Mouse (Mus musculus) hindbrain, embryonic 14.5 days (tissue): ENCODE measurements around the gene Erbin. TPM values are rescaled to one million over a fixed set of nuclear protein-coding genes. Genes with fewer than 3 reads are reported as not detected.

Experiments used
- ATAC-seq: fragments of 200-750 bp; cut with Nextera tagmentation; 2 replicates; pipeline ENCODE4 v1.8.0; 2017; ENCODE audit warnings: moderate number of reproducible peaks, mild to moderate bottlenecking, moderate TSS enrichment, moderate library complexity; ENCODE audit not compliant: low FRiP score
- DNase-seq: peaks from one replicate; pipeline ENCODE4 v3.0.0-alpha.2; 2015; ENCODE audit warnings: low spot score
- H3K27ac ChIP-seq: fragments of 300-500 bp; sonication (generic); 2 replicates; pipeline ENCODE4 v1.5.1; 2014; ENCODE audit warnings: mild to moderate bottlenecking, moderate library complexity
- H3K27me3 ChIP-seq: fragments of 300-500 bp; sonication (generic); 2 replicates; pipeline ENCODE4 v1.6.1; 2014; ENCODE audit warnings: mild to moderate bottlenecking, low read length, mixed read lengths; ENCODE audit not compliant: control insufficient read depth, insufficient read depth
- H3K36me3 ChIP-seq: fragments of 300-500 bp; sonication (generic); replicated peaks from 2 replicates; pipeline ENCODE4 v1.6.1; 2014; ENCODE audit not compliant: control insufficient read depth, insufficient read depth
- H3K4me1 ChIP-seq: fragments of 300-500 bp; sonication (generic); replicated peaks from 2 replicates; pipeline ENCODE4 v1.6.1; 2014; ENCODE audit warnings: antibody characterized with exemption, low read length, mixed read lengths; ENCODE audit not compliant: control insufficient read depth, insufficient read depth
- H3K4me2 ChIP-seq: fragments of 300-500 bp; sonication (generic); replicated peaks from 2 replicates; pipeline ENCODE4 v1.6.1; 2014; ENCODE audit warnings: mild to moderate bottlenecking, moderate library complexity
- H3K4me3 ChIP-seq: fragments of 300-500 bp; sonication (generic); replicated peaks from 2 replicates; pipeline ENCODE4 v1.5.1; 2014; ENCODE audit warnings: mild to moderate bottlenecking, low read length
- H3K9ac ChIP-seq: fragments of 300-500 bp; sonication (generic); 2 replicates; pipeline ENCODE4 v1.6.1; 2014
- H3K9me3 ChIP-seq: fragments of 300-500 bp; sonication (generic); 2 replicates; pipeline ENCODE4 v1.6.1; 2016; ENCODE audit warnings: low read length; ENCODE audit not compliant: control insufficient read depth
- WGBS: fragments of 180-500 bp; shearing (Covaris S2); extraction: QIAGEN DNeasy Blood & Tissue Kit; methylation state at CpG from one replicate; pipeline ENCODE4 v1.1.7; 2014; 5-methylcytosine and 5-hydroxymethylcytosine counted together
- polyA plus RNA-seq: library from polyadenylated mRNA; unstranded; fragments of >200 nt; fragmentation: Nextera tagmentation; extraction: Ambion mirVana; gene quantifications from 2 replicates; pipeline ENCODE4 v1.2.1, GENCODE M21; 2014

The Erbin gene
- polyA plus RNA-seq, 1 experiment from 2014 or later: 16.5 TPM

- Histone ChIP-seq H3K4me1 (no peaks in the 10 kb centered on the region), H3K4me3 (no peak overlapping the region), H3K27me3 (no peaks in the 10 kb centered on the region), H3K9ac (no peak overlapping the region), H3K4me2 (no peak overlapping the region), H3K9me3 (no peaks in the 10 kb centered on the region), H3K27ac (no peak overlapping the region), H3K36me3 (no peaks in the 10 kb centered on the region)
- 77% methylated on average over 2 of the region's 2 CpGs for WGBS
- DNase-seq (no peak), ATAC-seq (no peak)
Observed at GRCm38 (mm10) chr13:103955652-103956051, 35.3 kb upstream of the Erbin start.

- DNase-seq (no peak), ATAC-seq (no peak)
- 86% methylated on average over 7 of the region's 7 CpGs for WGBS
- Histone ChIP-seq H3K9me3 (no peaks in the 10 kb centered on the region), H3K4me1 (no peaks in the 10 kb centered on the region), H3K36me3 (no peaks in the 10 kb centered on the region), H3K27me3 (no peaks in the 10 kb centered on the region), H3K4me2 (no peak overlapping the region), H3K9ac (no peak overlapping the region), H3K27ac (no peak overlapping the region), H3K4me3 (no peak overlapping the region)
Observed at GRCm38 (mm10) chr13:103951393-103951792, 31.1 kb upstream of the Erbin start.

GRCm38 (mm10) chr13:103940796-103941195 lies 20.5 kb upstream of the Erbin start:
- Histone ChIP-seq H3K4me1 (no peaks in the 10 kb centered on the region), H3K27ac (no peak overlapping the region), H3K9ac (no peak overlapping the region), H3K9me3 (no peaks in the 10 kb centered on the region), H3K4me2 (no peak overlapping the region), H3K36me3 (no peaks in the 10 kb centered on the region), H3K4me3 (no peak overlapping the region), H3K27me3 (no peaks in the 10 kb centered on the region)
- DNase-seq (no peak), ATAC-seq (no peak)
- 81% methylated on average over 2 of the region's 2 CpGs for WGBS

GRCm38 (mm10) chr13:103924586-103924985 lies 4.3 kb upstream of the Erbin start:
- no peak overlapping the region for H3K4me3 ChIP-seq
- H3K9me3 ChIP-seq: no peaks in the 10 kb centered on the region
- H3K9ac ChIP-seq: no peak overlapping the region
- WGBS: 40% methylated on average over 6 of the region's 6 CpGs
- ATAC-seq: no peak
- H3K36me3 ChIP-seq: no peaks in the 10 kb centered on the region
- 0 out of 2 replicates have a peak, but pooled peaks cover 4% of the 10 kb centered on the region for H3K27me3 ChIP-seq
- no peak overlapping the region for H3K27ac ChIP-seq
- no peak overlapping the region for H3K4me2 ChIP-seq
- H3K4me1 ChIP-seq: peaks cover 10% of the 10 kb centered on the region
- peak; percentile 32 for DNase-seq

- Histone ChIP-seq H3K27ac (no peak overlapping the region), H3K36me3 (no peaks in the 10 kb centered on the region), H3K27me3 (0 out of 2 replicates have a peak, but pooled peaks cover 4% of the 10 kb centered on the region), H3K4me1 (peaks cover 12% of the 10 kb centered on the region), H3K9me3 (no peaks in the 10 kb centered on the region), H3K9ac (no peak overlapping the region), H3K4me2 (no peak overlapping the region), H3K4me3 (no peak overlapping the region)
- DNase-seq: peak; percentile 17
- no peak for ATAC-seq
- WGBS: 83% methylated on average over 6 of the region's 6 CpGs
Observed at GRCm38 (mm10) chr13:103923402-103924065, 3.2 kb upstream of the Erbin start.

GRCm38 (mm10) chr13:103921831-103922380 lies 1.6 kb upstream of the Erbin start:
- Histone ChIP-seq H3K4me3 (peak overlapping the region; percentile 70), H3K9ac (peak overlapping the region; percentile 98), H3K9me3 (no peaks in the 10 kb centered on the region), H3K4me2 (peak overlapping the region; percentile 87), H3K27ac (peak overlapping the region; percentile 99), H3K27me3 (0 out of 2 replicates have a peak, but pooled peaks cover 4% of the 10 kb centered on the region), H3K36me3 (no peaks in the 10 kb centered on the region), H3K4me1 (peaks cover 24% of the 10 kb centered on the region)
- peak; percentile 13; the same call in 1 of the 2 replicates for ATAC-seq
- DNase-seq: no peak
- 12% methylated on average over 11 of the region's 11 CpGs for WGBS

GRCm38 (mm10) chr13:103920933-103921830 lies 868 bp upstream of the Erbin start:
- Histone ChIP-seq H3K4me3 (peak overlapping the region; percentile 70), H3K27me3 (0 out of 2 replicates have a peak, but pooled peaks cover 4% of the 10 kb centered on the region), H3K27ac (peak overlapping the region; percentile 99), H3K4me2 (peak overlapping the region; percentile 87), H3K9ac (peak overlapping the region; percentile 98), H3K4me1 (peaks cover 31% of the 10 kb centered on the region), H3K9me3 (no peaks in the 10 kb centered on the region), H3K36me3 (no peaks in the 10 kb centered on the region)
- peak; percentile 93 for ATAC-seq
- under 1% methylated on average over 86 of the region's 125 CpGs for WGBS
- peak; percentile 79 for DNase-seq

- DNase-seq (no peak), ATAC-seq (no peak)
- no peaks in the 10 kb centered on the region for H3K36me3 ChIP-seq
- H3K4me3 ChIP-seq: peak overlapping the region; percentile 70
- under 1% methylated on average over 19 of the region's 20 CpGs for WGBS
- peak overlapping the region; percentile 99 for H3K27ac ChIP-seq
- no peaks in the 10 kb centered on the region for H3K9me3 ChIP-seq
- H3K9ac ChIP-seq: peak overlapping the region; percentile 98
- peaks cover 33% of the 10 kb centered on the region for H3K4me1 ChIP-seq
- peak overlapping the region; percentile 87 for H3K4me2 ChIP-seq
- 0 out of 2 replicates have a peak, but pooled peaks cover 4% of the 10 kb centered on the region for H3K27me3 ChIP-seq
Observed at GRCm38 (mm10) chr13:103919956-103920260, 406 bp downstream of the Erbin start.
